Mouse (Mus musculus) cerebellum, adult 8-10 months (tissue): ENCODE data around the gene Gdf3.
"Not testable (repeated sequence)": the region's sequence is repeated elsewhere in the genome, so short reads cannot be mapped to it uniquely, and the experiment has no call there.

ENCODE experiments used
- DNase-seq: peaks from one replicate; pipeline ENCODE4 v3.0.0; 2022

Gene Gdf3

GRCm38 (mm10) chr6:122604260-122604659, 5.6 kb downstream of the Gdf3 start:
- DNase-seq = no peak

DNA sequence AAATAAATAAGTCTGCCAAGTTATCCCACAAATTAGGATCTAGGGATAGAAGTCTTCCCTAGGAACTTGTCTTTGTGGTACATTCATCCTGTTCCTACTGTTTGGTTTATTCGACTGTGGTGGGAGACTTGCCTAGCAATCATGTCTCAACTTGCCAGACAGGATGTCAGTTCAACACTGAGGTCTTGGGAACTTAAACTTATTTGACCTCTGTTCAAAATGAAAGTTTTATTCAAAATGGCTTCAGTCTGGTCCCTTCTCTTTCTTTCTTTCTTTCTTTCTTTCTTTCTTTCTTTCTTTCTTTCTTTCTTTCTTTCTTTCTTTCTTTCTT, 6.9 kb downstream of the Gdf3 start:
- DNase-seq = no peak

GRCm38 (mm10) chr6:122602242-122602991, 7.5 kb downstream of the Gdf3 start, which contains the start of gene Apobec1:
Gene Apobec1, minus strand, starts transcription at chr6:122602444.
- peak; percentile 10 for DNase-seq

DNA sequence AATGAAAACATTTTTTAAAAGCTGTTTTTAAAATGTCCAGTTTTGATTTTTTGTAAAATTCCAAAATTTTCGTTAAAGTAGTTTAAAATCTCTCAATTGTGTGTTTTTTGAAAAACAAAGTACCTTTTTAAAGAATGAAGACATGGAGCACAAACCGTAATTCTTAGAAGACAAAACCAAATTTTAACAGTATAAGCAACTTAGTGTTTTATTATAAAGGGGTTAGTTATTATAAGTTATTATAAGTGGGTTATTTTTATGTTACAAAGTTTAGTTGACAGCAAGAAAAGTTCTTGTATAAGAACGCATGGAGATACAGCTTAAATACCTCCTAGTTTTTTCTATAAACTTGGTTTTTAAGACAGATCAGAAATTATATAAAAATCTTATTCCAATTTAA, 8.3 kb downstream of the Gdf3 start:
- DNase-seq = no peak

- DNase-seq = no peak
Observed at GRCm38 (mm10) chr6:122601031-122601430, 8.9 kb downstream of the Gdf3 start.

GRCm38 (mm10) chr6:122600066-122600646, 9.7 kb downstream of the Gdf3 start:
- DNase-seq = no peak

- no peak for DNase-seq
Observed at GRCm38 (mm10) chr6:122599054-122599737, 10.7 kb downstream of the Gdf3 start.

DNA sequence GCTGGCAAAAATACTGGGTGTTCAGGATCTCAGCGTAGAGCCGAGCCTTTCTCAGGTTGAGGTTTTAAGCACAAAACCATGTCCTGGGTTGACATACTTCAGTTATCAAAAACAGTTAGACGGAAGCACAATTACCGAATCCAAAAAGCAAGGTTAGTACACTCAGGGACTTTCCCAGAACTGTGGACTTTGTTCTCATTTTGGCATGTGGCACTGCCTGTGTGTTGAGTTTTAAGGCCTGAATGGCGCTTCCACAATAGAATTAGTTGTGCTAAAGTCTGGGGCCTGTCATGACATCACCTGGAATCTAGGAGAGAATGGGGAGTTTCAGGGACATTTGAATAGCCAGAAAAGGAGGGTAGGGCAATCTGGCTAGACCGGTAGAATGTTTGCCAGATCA, 11.5 kb downstream of the Gdf3 start:
- DNase-seq = no peak

DNA sequence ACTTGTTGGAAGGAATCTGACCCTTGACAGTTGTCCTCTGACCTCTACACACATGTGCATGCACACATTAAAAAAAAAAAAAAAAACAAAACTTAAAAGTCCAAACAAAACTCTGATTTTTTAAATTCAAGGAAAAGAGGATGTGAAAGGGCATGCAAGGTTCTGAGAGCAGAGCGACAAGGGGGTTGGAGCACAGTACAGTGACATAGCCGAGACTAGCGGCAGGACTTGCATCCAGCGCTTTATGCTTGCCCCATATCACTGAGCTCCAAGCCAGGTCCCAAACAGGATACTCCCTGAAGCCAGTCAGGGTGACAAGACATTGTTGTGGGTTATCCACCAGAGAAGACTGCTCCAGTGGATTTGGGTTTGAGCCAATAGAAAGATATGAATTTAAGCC, 11.9 kb downstream of the Gdf3 start:
- DNase-seq = no peak

- DNase-seq = no peak
Observed at GRCm38 (mm10) chr6:122596608-122597007, 13.3 kb downstream of the Gdf3 start.

GRCm38 (mm10) chr6:122595637-122596036, 14.2 kb downstream of the Gdf3 start:
- no peak for DNase-seq

DNA sequence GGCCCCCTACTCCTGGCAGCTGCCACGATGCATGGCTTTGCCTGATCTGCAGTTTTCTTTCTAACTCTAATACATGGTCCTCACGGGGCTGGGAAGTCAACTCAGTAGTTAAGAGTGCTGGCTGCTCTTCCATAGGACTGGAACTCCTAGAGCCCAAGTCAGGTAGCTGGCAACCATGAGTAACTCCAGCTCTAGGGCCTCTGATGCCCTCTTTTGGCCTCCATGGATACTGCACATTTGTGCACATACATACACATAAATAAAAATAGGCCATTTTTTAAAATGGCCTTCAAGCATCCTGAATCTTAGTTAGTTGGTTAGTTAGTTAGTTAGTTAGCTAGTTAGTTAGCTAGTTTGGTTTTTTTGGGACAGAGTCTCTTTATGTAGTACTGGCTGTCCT, 17.0 kb downstream of the Gdf3 start:
- DNase-seq = no peak

GRCm38 (mm10) chr6:122591027-122591758, 18.7 kb downstream of the Gdf3 start:
- DNase-seq = no peak

DNA sequence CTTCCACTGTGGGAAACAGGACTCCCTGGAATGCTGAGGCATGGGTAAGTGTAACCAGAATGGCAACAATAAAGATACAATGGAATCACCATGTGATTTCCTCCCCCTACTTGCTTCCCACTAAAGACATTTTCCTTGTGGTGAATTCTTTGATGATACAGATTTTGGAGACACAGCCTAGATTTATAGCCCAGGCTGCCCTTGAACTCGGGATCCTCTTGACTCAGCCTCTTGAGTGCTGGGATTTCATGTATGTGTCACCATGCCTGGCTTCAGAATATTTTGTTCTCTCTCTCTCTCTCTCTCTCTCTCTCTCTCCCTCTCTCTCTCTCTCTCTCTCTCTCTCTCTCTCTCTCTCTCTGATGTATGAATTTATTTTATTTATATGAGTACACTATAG, 30.8 kb downstream of the Gdf3 start:
- DNase-seq = no peak

- DNase-seq = no peak
Observed at GRCm38 (mm10) chr6:122577030-122577429, 32.9 kb downstream of the Gdf3 start.

DNA sequence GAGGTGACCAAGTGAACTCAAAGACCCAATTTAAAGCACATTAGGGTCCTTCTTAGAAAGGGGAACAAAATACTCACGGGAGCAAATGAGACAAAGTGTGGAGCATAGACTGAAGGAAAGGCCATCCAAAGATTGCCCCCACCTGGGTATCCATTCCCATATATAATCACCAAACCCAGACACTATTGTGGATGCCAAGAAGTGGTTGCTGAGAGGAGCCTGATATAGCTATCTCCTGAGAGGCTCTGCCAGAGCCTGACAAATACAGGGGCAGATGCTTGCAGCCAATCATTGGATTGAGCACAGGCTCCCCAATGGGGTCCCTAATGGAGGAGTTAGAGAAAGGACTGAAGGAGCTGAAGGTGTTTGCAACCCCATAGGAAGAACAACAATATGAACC, 34.9 kb downstream of the Gdf3 start:
- DNase-seq = not testable (repeated sequence)

GRCm38 (mm10) chr6:122571617-122571959, 38.3 kb downstream of the Gdf3 start:
- DNase-seq = no peak

- DNase-seq = no peak
Observed at GRCm38 (mm10) chr6:122570695-122571616, 38.9 kb downstream of the Gdf3 start.

GRCm38 (mm10) chr6:122569762-122570161, 40.1 kb downstream of the Gdf3 start:
- DNase-seq = no peak

GRCm38 (mm10) chr6:122569113-122569512, 40.8 kb downstream of the Gdf3 start:
- DNase-seq = no peak

DNA sequence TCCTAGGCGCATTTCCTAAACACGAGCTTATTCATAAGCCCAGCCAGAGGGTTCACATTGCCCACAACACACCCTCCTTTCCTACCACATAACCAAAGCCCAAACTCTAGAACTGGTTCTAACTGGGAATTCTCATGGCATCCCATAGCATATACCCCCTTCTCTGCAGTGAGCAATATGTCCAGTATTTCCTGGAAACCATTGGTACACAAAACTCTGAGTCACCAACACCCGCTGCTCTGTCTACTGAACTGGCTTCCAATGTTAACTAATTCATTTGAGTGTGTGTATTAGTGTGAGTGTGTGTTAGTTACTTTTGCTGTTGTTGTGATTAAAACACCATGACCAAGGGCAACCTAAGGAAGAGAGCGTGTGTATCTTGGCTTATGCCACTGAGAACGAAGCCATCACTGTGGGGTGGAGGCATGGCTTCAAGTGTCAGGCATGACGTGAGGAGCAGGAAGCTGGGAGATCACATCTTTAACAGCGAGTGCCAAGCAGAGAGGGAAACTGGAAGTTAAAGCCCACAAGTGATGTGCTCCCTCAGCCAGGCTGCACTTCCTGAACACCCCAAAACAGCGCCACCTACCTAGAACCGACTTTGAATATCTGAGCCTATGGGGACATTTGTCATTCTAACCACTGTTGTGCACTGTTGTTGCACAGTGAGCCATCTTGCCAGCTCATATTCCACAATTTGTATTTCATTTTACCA, 44.7 kb downstream of the Gdf3 start:
- no peak for DNase-seq

DNA sequence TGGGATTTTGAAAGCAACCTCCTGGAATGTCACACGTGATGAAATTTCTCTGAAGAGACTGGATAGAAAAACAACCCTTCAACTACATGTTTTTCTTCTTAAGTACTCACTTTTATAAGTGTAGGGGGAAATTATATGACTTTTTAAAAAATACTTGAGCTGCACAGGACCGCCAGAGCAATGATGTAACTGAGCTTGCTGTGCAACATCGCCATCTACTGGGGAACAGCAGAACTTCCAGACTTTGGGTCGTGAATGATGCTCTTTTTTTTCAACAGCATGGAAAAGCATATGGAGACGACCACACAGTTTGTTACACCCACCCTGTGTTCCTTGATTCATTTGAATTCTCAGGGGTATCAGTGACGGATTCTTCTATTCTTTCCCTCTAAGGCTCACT, 47.4 kb downstream of the Gdf3 start:
- peak; percentile 42 for DNase-seq
